Mouse (Mus musculus): ENCODE measurements at regions not wholly inside any gene's neighbourhood (a gene's known extent, or its start where the extent isn't known, plus 50 kb on each side); places are given as distances from the start of the nearest gene placed in this dataset.

GRCm38 (mm10) chr3:38633347-38633746 lies 148.7 kb upstream of the Ankrd50 start:
- 60% methylated on average over 7 of the region's 7 CpGs for WGBS (ENCODE audit: insufficient replicate concordance)
- ATAC-seq, result no peak
- no peaks in the 10 kb centered on the region for H3K27me3 ChIP-seq (replicated peaks)
- no peak overlapping the region for H3K4me3 ChIP-seq
- H3K27ac ChIP-seq, result no peak overlapping the region
- H3K36me3 ChIP-seq, result no peaks in the 10 kb centered on the region
- no peaks in the 10 kb centered on the region for H3K4me1 ChIP-seq
- H3K4me2 ChIP-seq, result no peak overlapping the region
- no peaks in the 10 kb centered on the region for H3K9me3 ChIP-seq (replicated peaks)
- no peak overlapping the region for H3K9ac ChIP-seq

- 62% methylated on average over 12 of the region's 12 CpGs for WGBS (ENCODE audit: insufficient replicate concordance)
- H3K9ac ChIP-seq, result no peak overlapping the region
- no peak overlapping the region for H3K4me2 ChIP-seq
- H3K27ac ChIP-seq, result no peak overlapping the region
- no peaks in the 10 kb centered on the region for H3K27me3 ChIP-seq (replicated peaks)
- no peaks in the 10 kb centered on the region for H3K4me1 ChIP-seq
- H3K9me3 ChIP-seq (replicated peaks), result no peaks in the 10 kb centered on the region
- ATAC-seq, result no peak
- H3K4me3 ChIP-seq, result no peak overlapping the region
- H3K36me3 ChIP-seq, result no peaks in the 10 kb centered on the region
These were observed 141.0 kb upstream of the Ankrd50 start for GRCm38 (mm10) chr3:38625575-38626184.

- H3K4me3 ChIP-seq, result no peak overlapping the region
- H3K27ac ChIP-seq, result no peak overlapping the region
These were observed 133.3 kb upstream of the Ankrd50 start for GRCm38 (mm10) chr3:38617989-38618388.

GRCm38 (mm10) chr3:38617217-38617616 lies 132.6 kb upstream of the Ankrd50 start:
- H3K4me3 ChIP-seq, result no peak overlapping the region
- no peak overlapping the region for H3K27ac ChIP-seq
- no peaks in the 10 kb centered on the region for H3K36me3 ChIP-seq
- H3K27me3 ChIP-seq (replicated peaks), result no peaks in the 10 kb centered on the region
- no peak for ATAC-seq
- H3K9ac ChIP-seq, result no peak overlapping the region
- H3K9me3 ChIP-seq (replicated peaks), result no peaks in the 10 kb centered on the region
- H3K4me1 ChIP-seq, result no peaks in the 10 kb centered on the region
- 71% methylated on average over 8 of the region's 8 CpGs for WGBS (ENCODE audit: insufficient replicate concordance)
- no peak overlapping the region for H3K4me2 ChIP-seq

More at GRCm38 (mm10) chr3:38617989-38618388, 133.3 kb upstream of the Ankrd50 start:
- 53% methylated on average over 3 of the region's 3 CpGs for WGBS (ENCODE audit: insufficient replicate concordance)
- H3K4me1 ChIP-seq, result no peaks in the 10 kb centered on the region
- no peak overlapping the region for H3K9ac ChIP-seq
- no peaks in the 10 kb centered on the region for H3K27me3 ChIP-seq (replicated peaks)
- no peak overlapping the region for H3K4me2 ChIP-seq
- no peaks in the 10 kb centered on the region for H3K36me3 ChIP-seq
- no peaks in the 10 kb centered on the region for H3K9me3 ChIP-seq (replicated peaks)
- ATAC-seq, result no peak

GRCm38 (mm10) chr3:38613706-38614105 lies 129.1 kb upstream of the Ankrd50 start:
- no peak overlapping the region for H3K27ac ChIP-seq
- H3K4me1 ChIP-seq, result no peaks in the 10 kb centered on the region
- no peak overlapping the region for H3K4me3 ChIP-seq
- H3K9me3 ChIP-seq (replicated peaks), result no peaks in the 10 kb centered on the region
- no peak overlapping the region for H3K9ac ChIP-seq
- H3K4me2 ChIP-seq, result no peak overlapping the region
- 54% methylated on average over 6 of the region's 6 CpGs for WGBS (ENCODE audit: insufficient replicate concordance)
- no peaks in the 10 kb centered on the region for H3K36me3 ChIP-seq
- H3K27me3 ChIP-seq (replicated peaks), result no peaks in the 10 kb centered on the region
- ATAC-seq, result no peak

GRCm38 (mm10) chr3:38591531-38591930 lies 106.9 kb upstream of the Ankrd50 start:
- Histone ChIP-seq H3K4me1 (no peaks in the 10 kb centered on the region), H3K4me2 (no peak overlapping the region), H3K4me3 (no peak overlapping the region), H3K9ac (no peak overlapping the region), H3K36me3 (no peaks in the 10 kb centered on the region), H3K27ac (no peak overlapping the region), H3K27me3 (replicated peaks) (no peaks in the 10 kb centered on the region), H3K9me3 (replicated peaks) (no peaks in the 10 kb centered on the region)
- no peak for ATAC-seq
- WGBS (ENCODE audit: insufficient replicate concordance), result 70% methylated on average over 1 of the region's 1 CpGs

- Histone ChIP-seq H3K4me1 (no peaks in the 10 kb centered on the region), H3K27me3 (replicated peaks) (no peaks in the 10 kb centered on the region), H3K4me3 (no peak overlapping the region), H3K4me2 (no peak overlapping the region), H3K9ac (no peak overlapping the region), H3K27ac (no peak overlapping the region), H3K36me3 (no peaks in the 10 kb centered on the region), H3K9me3 (replicated peaks) (no peaks in the 10 kb centered on the region)
- ATAC-seq, result no peak
These were observed 104.3 kb upstream of the Ankrd50 start for GRCm38 (mm10) chr3:38588966-38589365.

GRCm38 (mm10) chr3:38585509-38585908 lies 100.9 kb upstream of the Ankrd50 start:
- Histone ChIP-seq H3K9ac (no peak overlapping the region), H3K4me2 (no peak overlapping the region), H3K9me3 (replicated peaks) (no peaks in the 10 kb centered on the region), H3K27ac (no peak overlapping the region), H3K36me3 (no peaks in the 10 kb centered on the region), H3K4me1 (no peaks in the 10 kb centered on the region), H3K4me3 (no peak overlapping the region), H3K27me3 (replicated peaks) (no peaks in the 10 kb centered on the region)
- 62% methylated on average over 5 of the region's 5 CpGs for WGBS (ENCODE audit: insufficient replicate concordance)
- no peak for ATAC-seq

GRCm38 (mm10) chr3:38579781-38580180 lies 95.1 kb upstream of the Ankrd50 start:
- 36% methylated on average over 1 of the region's 1 CpGs for WGBS (ENCODE audit: insufficient replicate concordance)

GRCm38 (mm10) chr3:38577890-38578628 lies 93.4 kb upstream of the Ankrd50 start:
- H3K27ac ChIP-seq, result no peak overlapping the region
- H3K9ac ChIP-seq, result no peak overlapping the region
- H3K4me1 ChIP-seq, result no peaks in the 10 kb centered on the region
- no peak for ATAC-seq
- no peak overlapping the region for H3K4me2 ChIP-seq
- H3K36me3 ChIP-seq, result no peaks in the 10 kb centered on the region
- H3K27me3 ChIP-seq (replicated peaks), result no peaks in the 10 kb centered on the region
- no peak overlapping the region for H3K4me3 ChIP-seq
- WGBS (ENCODE audit: insufficient replicate concordance), result 49% methylated on average over 5 of the region's 5 CpGs
- H3K9me3 ChIP-seq (replicated peaks), result no peaks in the 10 kb centered on the region

More at GRCm38 (mm10) chr3:38579781-38580180, 95.1 kb upstream of the Ankrd50 start:
- no peak overlapping the region for H3K9ac ChIP-seq
- H3K27me3 ChIP-seq (replicated peaks), result no peaks in the 10 kb centered on the region
- no peak for ATAC-seq
- H3K9me3 ChIP-seq (replicated peaks), result no peaks in the 10 kb centered on the region
- H3K4me3 ChIP-seq, result no peak overlapping the region
- H3K27ac ChIP-seq, result no peak overlapping the region
- H3K4me2 ChIP-seq, result no peak overlapping the region
- no peaks in the 10 kb centered on the region for H3K36me3 ChIP-seq
- no peaks in the 10 kb centered on the region for H3K4me1 ChIP-seq

- no peak; the same call in 1 of the 2 replicates for ATAC-seq
- H3K27me3 ChIP-seq (replicated peaks), result no peaks in the 10 kb centered on the region
- H3K27ac ChIP-seq, result no peak overlapping the region
- H3K4me1 ChIP-seq, result no peaks in the 10 kb centered on the region
- no peak overlapping the region for H3K4me2 ChIP-seq
- H3K36me3 ChIP-seq, result no peaks in the 10 kb centered on the region
- H3K9me3 ChIP-seq (replicated peaks), result no peaks in the 10 kb centered on the region
- 35% methylated on average over 5 of the region's 5 CpGs for WGBS (ENCODE audit: insufficient replicate concordance)
- H3K9ac ChIP-seq, result no peak overlapping the region
- H3K4me3 ChIP-seq, result no peak overlapping the region
These were observed 89.0 kb upstream of the Ankrd50 start for GRCm38 (mm10) chr3:38573594-38573993.

- H3K4me1 ChIP-seq, result no peaks in the 10 kb centered on the region
- WGBS (ENCODE audit: insufficient replicate concordance), result 61% methylated on average over 3 of the region's 3 CpGs
- no peak overlapping the region for H3K4me3 ChIP-seq
- ATAC-seq, result no peak
- no peak overlapping the region for H3K4me2 ChIP-seq
- no peaks in the 10 kb centered on the region for H3K9me3 ChIP-seq (replicated peaks)
- H3K36me3 ChIP-seq, result no peaks in the 10 kb centered on the region
- H3K27ac ChIP-seq, result no peak overlapping the region
- H3K27me3 ChIP-seq (replicated peaks), result no peaks in the 10 kb centered on the region
- no peak overlapping the region for H3K9ac ChIP-seq
These were observed 87.5 kb upstream of the Ankrd50 start for GRCm38 (mm10) chr3:38572159-38572558.

All from liver, embryonic 12.5 days (tissue).